Mouse (Mus musculus): ENCODE results near the gene Wbp1l.

GRCm38 (mm10) chr19:46619001-46619400 is 20.1 kb downstream of the Wbp1l start:
- no peak for TF ChIP-seq CTCF (IDR thresholded peaks at IDR 0.05; ENCODE audit: control insufficient read depth, insufficient read depth, insufficient read length)
- no peak for TF ChIP-seq CEBPB (IDR thresholded peaks at IDR 0.05; ENCODE audit: low read depth)

Measured in C2C12 (cell line).